Comparison of ENCODE assay signal across 20 mouse cellular contexts in the genomic region with DNA sequence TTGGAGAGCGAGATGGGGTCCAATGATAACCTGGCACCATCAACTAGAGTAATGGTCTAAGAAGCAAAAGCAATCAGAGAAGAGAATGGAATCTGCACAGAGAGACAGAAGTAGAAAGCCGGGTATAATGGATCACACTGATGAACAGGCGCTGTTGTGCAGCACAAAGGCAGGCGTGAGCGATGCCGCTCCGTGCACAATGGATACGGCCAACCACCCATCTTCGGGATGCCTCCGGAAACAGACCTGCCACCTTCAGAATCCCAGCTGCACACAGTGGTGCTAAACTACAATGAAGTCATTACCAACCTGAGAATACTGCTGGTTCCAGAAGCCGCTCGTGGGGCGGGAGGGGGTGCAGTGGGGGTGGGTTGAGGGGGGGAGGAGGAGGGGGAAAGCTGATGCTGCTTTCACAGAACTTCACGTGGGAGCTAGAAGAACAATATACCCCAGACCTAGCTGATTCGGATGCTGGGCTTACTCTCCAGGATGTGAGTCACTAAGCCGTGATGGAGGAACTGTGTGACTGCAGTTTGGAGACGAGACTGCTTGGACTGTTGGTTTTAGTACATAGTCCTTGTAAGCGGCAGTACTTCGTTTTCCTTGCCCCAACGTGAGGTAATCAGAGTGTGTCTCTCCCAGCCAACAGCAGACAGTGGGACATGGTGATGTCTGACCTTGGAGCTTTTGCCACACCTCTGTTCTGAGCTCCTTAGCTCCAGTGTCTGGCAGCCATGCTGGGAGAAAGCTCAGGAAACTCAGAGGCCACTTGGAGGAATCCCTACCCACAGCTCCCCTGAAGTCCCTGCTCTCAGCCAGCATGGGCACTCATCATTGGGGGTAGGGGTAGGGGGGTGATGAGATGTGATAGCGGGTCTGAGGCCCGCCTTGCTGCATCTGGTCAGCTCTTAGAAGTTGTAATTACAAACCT.
DNase-seq lines count a peak whose midpoint lies in the region; ATAC-seq lines count a peak whose summit lies in the region.
"Had no signal": no experiment of that assay in that cellular context is flagged by ENCODE, and none has a peak within 500 bp of the region (broad histone marks: within the 10 kb centered on the region; RNA-seq: fewer than 3 reads in every experiment).

No protein-coding gene starts in this region.

- H3K9me3 ChIP-seq in midbrain, embryonic 16.5 days (replicated peaks; ENCODE audit: control insufficient read depth, low read length, poor library complexity, severe bottlenecking): no peaks in the 10 kb centered on the region
- peaks cover 3% of the 10 kb centered on the region; the same call in 1 of the 2 replicates for H3K9me3 ChIP-seq in midbrain, embryonic 13.5 days
- no peaks in the 10 kb centered on the region for H3K9me3 ChIP-seq in hindbrain, embryonic 13.5 days
- no peaks in the 10 kb centered on the region for H3K9me3 ChIP-seq in neural tube, embryonic 14.5 days (ENCODE audit: control insufficient read depth, low read length)
- H3K9me3 ChIP-seq in intestine, embryonic 15.5 days: no peaks in the 10 kb centered on the region
- H3K9me3 ChIP-seq: embryonic facial prominence, embryonic 15.5 days; forebrain, embryonic 10.5 days; G1E had no signal

- DNase-seq in brain, adult 2 months (ENCODE audit: low read depth, low spot score): peak; percentile 75
- no peak for DNase-seq in spleen, adult 12 weeks (ENCODE audit: low spot score)
- DNase-seq: cerebellum, postnatal 14 days; embryo, embryonic 11 days; gastrocnemius, postnatal 14 days; left cerebral cortex, postnatal 4 days; lung, embryonic 14.5 days; midbrain, embryonic 14.5 days; retina, postnatal 1 day had no signal

- no peaks in the 10 kb centered on the region for H3K36me3 ChIP-seq in midbrain, embryonic 16.5 days (ENCODE audit: control insufficient read depth, insufficient read depth, low read length)
- H3K36me3 ChIP-seq in midbrain, embryonic 13.5 days: no peaks in the 10 kb centered on the region
- peaks cover 5% of the 10 kb centered on the region; the same call in 1 of the 2 replicates for H3K36me3 ChIP-seq in hindbrain, embryonic 13.5 days
- H3K36me3 ChIP-seq in neural tube, embryonic 14.5 days (ENCODE audit: control insufficient read depth, insufficient read depth, low read length): no peaks in the 10 kb centered on the region
- no peaks in the 10 kb centered on the region for H3K36me3 ChIP-seq in intestine, embryonic 15.5 days
- H3K36me3 ChIP-seq: embryonic facial prominence, embryonic 15.5 days; forebrain, embryonic 10.5 days; G1E had no signal

- ATAC-seq in midbrain, embryonic 16.5 days: no peak
- no peak for ATAC-seq in midbrain, embryonic 13.5 days
- ATAC-seq in hindbrain, embryonic 13.5 days (ENCODE audit: low FRiP score): peak; percentile 65
- peak; percentile 81 for ATAC-seq in neural tube, embryonic 14.5 days (ENCODE audit: low read depth)
- ATAC-seq in intestine, embryonic 15.5 days: no peak
- ATAC-seq: CD4-positive, CD25-positive, alpha-beta regulatory T cell, adult 4 months; inflammation-experienced regulatory T-cells, adult 6 months had no signal

- H3K27ac ChIP-seq in midbrain, embryonic 16.5 days (ENCODE audit: low read length): 0 out of 2 replicates have a peak overlapping the region, but pooled peaks have one; percentile 7
- no peak overlapping the region for H3K27ac ChIP-seq in midbrain, embryonic 13.5 days
- H3K27ac ChIP-seq in hindbrain, embryonic 13.5 days: peak overlapping the region; percentile 62
- H3K27ac ChIP-seq in neural tube, embryonic 14.5 days (ENCODE audit: low read depth, low read length): peak overlapping the region; percentile 57
- H3K27ac ChIP-seq in intestine, embryonic 15.5 days: no peak overlapping the region
- H3K27ac ChIP-seq: embryonic facial prominence, embryonic 15.5 days; forebrain, embryonic 10.5 days had no signal

- no peak overlapping the region for H3K4me3 ChIP-seq in midbrain, embryonic 16.5 days (ENCODE audit: low read depth, low read length)
- no peak overlapping the region for H3K4me3 ChIP-seq in midbrain, embryonic 13.5 days (replicated peaks)
- no peak overlapping the region for H3K4me3 ChIP-seq in hindbrain, embryonic 13.5 days
- H3K4me3 ChIP-seq in neural tube, embryonic 14.5 days (ENCODE audit: low read depth, low read length): no peak overlapping the region
- no peak overlapping the region for H3K4me3 ChIP-seq in intestine, embryonic 15.5 days (replicated peaks)
- H3K4me3 ChIP-seq: embryonic facial prominence, embryonic 15.5 days; forebrain, embryonic 10.5 days had no signal

- H3K4me2 ChIP-seq in midbrain, embryonic 16.5 days (ENCODE audit: low read length): no peak overlapping the region
- no peak overlapping the region for H3K4me2 ChIP-seq in midbrain, embryonic 13.5 days (replicated peaks)
- peak overlapping the region; percentile 32; the same call in 1 of the 2 replicates for H3K4me2 ChIP-seq in hindbrain, embryonic 13.5 days
- H3K4me2 ChIP-seq in neural tube, embryonic 14.5 days (ENCODE audit: low read depth, low read length): peak overlapping the region; percentile 27; the same call in 1 of the 2 replicates
- no peak overlapping the region for H3K4me2 ChIP-seq in intestine, embryonic 15.5 days (replicated peaks)
- H3K4me2 ChIP-seq: embryonic facial prominence, embryonic 15.5 days; liver, embryonic 11.5 days; lung, embryonic 14.5 days had no signal

- H3K4me1 ChIP-seq in midbrain, embryonic 16.5 days (ENCODE audit: control insufficient read depth, insufficient read depth, low read length): no peaks in the 10 kb centered on the region; the same call in 1 of the 2 replicates
- no peaks in the 10 kb centered on the region for H3K4me1 ChIP-seq in midbrain, embryonic 13.5 days (replicated peaks)
- peaks cover 29% of the 10 kb centered on the region for H3K4me1 ChIP-seq in hindbrain, embryonic 13.5 days (replicated peaks)
- peaks cover 9% of the 10 kb centered on the region for H3K4me1 ChIP-seq in neural tube, embryonic 14.5 days (ENCODE audit: control insufficient read depth, insufficient read depth, low read length)
- H3K4me1 ChIP-seq in intestine, embryonic 15.5 days (replicated peaks): no peaks in the 10 kb centered on the region
- H3K4me1 ChIP-seq: embryonic facial prominence, embryonic 15.5 days; forebrain, embryonic 10.5 days had no signal

- H3K9ac ChIP-seq in midbrain, embryonic 16.5 days (ENCODE audit: low read depth, low read length): no peak overlapping the region
- no peak overlapping the region for H3K9ac ChIP-seq in midbrain, embryonic 13.5 days (replicated peaks)
- H3K9ac ChIP-seq in hindbrain, embryonic 13.5 days: peak overlapping the region; percentile 36; the same call in 1 of the 2 replicates
- H3K9ac ChIP-seq in neural tube, embryonic 14.5 days (replicated peaks; ENCODE audit: low read depth, low read length): 0 out of 2 replicates have a peak overlapping the region, but pooled peaks have one; percentile 7
- no peak overlapping the region for H3K9ac ChIP-seq in intestine, embryonic 15.5 days
- H3K9ac ChIP-seq: embryonic facial prominence, embryonic 15.5 days; lung, embryonic 14.5 days had no signal

- no peaks in the 10 kb centered on the region for H3K27me3 ChIP-seq in midbrain, embryonic 16.5 days (ENCODE audit: control insufficient read depth, insufficient read depth, low read depth, low read length)
- no peaks in the 10 kb centered on the region for H3K27me3 ChIP-seq in midbrain, embryonic 13.5 days
- no peaks in the 10 kb centered on the region for H3K27me3 ChIP-seq in hindbrain, embryonic 13.5 days
- no peaks in the 10 kb centered on the region for H3K27me3 ChIP-seq in neural tube, embryonic 14.5 days (ENCODE audit: control insufficient read depth, insufficient read depth, low read length)
- no peaks in the 10 kb centered on the region for H3K27me3 ChIP-seq in intestine, embryonic 15.5 days (replicated peaks)
- H3K27me3 ChIP-seq: embryonic facial prominence, embryonic 15.5 days had no signal

- WGBS in midbrain, embryonic 16.5 days: 82% methylated on average over 22 of the region's 22 CpGs
- 84% methylated on average over 22 of the region's 22 CpGs for WGBS in midbrain, embryonic 13.5 days
- WGBS in hindbrain, embryonic 13.5 days: 59% methylated on average over 22 of the region's 22 CpGs
- 44% methylated on average over 22 of the region's 22 CpGs for WGBS in neural tube, embryonic 14.5 days
- WGBS in intestine, embryonic 15.5 days: 86% methylated on average over 21 of the region's 22 CpGs

Comparison
In these comparisons a context has a peak if more than half of its experiments do, and no peak if none do; other contexts are left out.
1. H3K27ac ChIP-seq: peak in midbrain, embryonic 16.5 days (single experiment), hindbrain, embryonic 13.5 days (single experiment) and neural tube, embryonic 14.5 days (single experiment); none in midbrain, embryonic 13.5 days (single experiment) and intestine, embryonic 15.5 days (single experiment).
2. ATAC-seq: peak in hindbrain, embryonic 13.5 days (single experiment) and neural tube, embryonic 14.5 days (single experiment); none in midbrain, embryonic 16.5 days (single experiment), midbrain, embryonic 13.5 days (single experiment) and intestine, embryonic 15.5 days (single experiment).
3. H3K4me2 ChIP-seq: peak in hindbrain, embryonic 13.5 days (single experiment) and neural tube, embryonic 14.5 days (single experiment); none in midbrain, embryonic 16.5 days (single experiment), midbrain, embryonic 13.5 days (single experiment) and intestine, embryonic 15.5 days (single experiment).
4. H3K9ac ChIP-seq: peak in hindbrain, embryonic 13.5 days (single experiment) and neural tube, embryonic 14.5 days (single experiment); none in midbrain, embryonic 16.5 days (single experiment), midbrain, embryonic 13.5 days (single experiment) and intestine, embryonic 15.5 days (single experiment).